Mouse (Mus musculus) liver, adult 2 months (tissue): ENCODE results near the gene Megf11. TPM values are rescaled to one million over a fixed set of nuclear protein-coding genes. Genes with fewer than 3 reads are reported as not detected.

Source experiments
- DNase-seq: peaks from one replicate; pipeline ENCODE4 v3.0.0-alpha.2; 2011; ENCODE audit warnings: low read depth, low spot score; ENCODE audit errors: extremely low read depth
- H3K27ac ChIP-seq: fragments of 200-500 bp; replicated peaks from 2 replicates; pipeline ENCODE4 v1.5.1; 2012; ENCODE audit warnings: low read depth, mild to moderate bottlenecking, control low read depth, inconsistent platforms, low read length; ENCODE audit not compliant: insufficient read depth
- H3K27me3 ChIP-seq: fragments of 200-500 bp; 2 replicates; pipeline ENCODE4 v1.6.1; 2012; ENCODE audit warnings: mild to moderate bottlenecking, moderate library complexity, low read length, inconsistent platforms; ENCODE audit not compliant: control insufficient read depth, insufficient read depth
- H3K36me3 ChIP-seq: fragments of 200-500 bp; 2 replicates; pipeline ENCODE4 v1.6.1; 2012; ENCODE audit warnings: low read length, inconsistent platforms; ENCODE audit not compliant: control insufficient read depth, insufficient read depth
- H3K4me1 ChIP-seq: fragments of 200-500 bp; 2 replicates; pipeline ENCODE4 v1.6.1; 2011; ENCODE audit warnings: low read length; ENCODE audit not compliant: control insufficient read depth, insufficient read depth
- H3K4me3 ChIP-seq: fragments of 200-500 bp; 2 replicates; pipeline ENCODE4 v1.5.1; 2011; ENCODE audit warnings: low read depth, mild to moderate bottlenecking, control low read depth, low read length, moderate library complexity; ENCODE audit not compliant: insufficient read depth
- H3K79me2 ChIP-seq: fragments of 200-500 bp; 2 replicates; pipeline ENCODE4 v1.6.1; 2012; ENCODE audit warnings: inconsistent platforms, mild to moderate bottlenecking, low read length, moderate library complexity; ENCODE audit not compliant: control insufficient read depth, insufficient read depth
- H3K9ac ChIP-seq: fragments of 200-500 bp; 2 replicates; pipeline ENCODE4 v1.6.1; 2012; ENCODE audit warnings: low read depth, mild to moderate bottlenecking, control low read depth, inconsistent platforms, low read length
- CTCF ChIP-seq: fragments of 200-500 bp; IDR thresholded peaks from 2 replicates; pipeline ENCODE4 v1.5.1; 2011; ENCODE audit warnings: low read depth, low read length, control low read depth
- POLR2A ChIP-seq: fragments of 200-500 bp; IDR thresholded peaks from 2 replicates; pipeline ENCODE4 v1.6.1; 2011; ENCODE audit warnings: low read length, control low read depth; ENCODE audit not compliant: insufficient read depth; ENCODE audit errors: extremely low read depth
- WGBS: fragments of 180-500 bp; shearing (Covaris S2); methylation state at CpG from one replicate; pipeline ENCODE4 v1.1.7; 2018; 5-methylcytosine and 5-hydroxymethylcytosine counted together
- polyA plus RNA-seq: library from polyadenylated mRNA; depleted of rRNA; stranded (reverse); fragments of >200 nt; gene quantifications from 2 replicates; pipeline ENCODE4 v1.2.3, GENCODE M21; 2012
- total RNA-seq: library from RNA; depleted of rRNA; stranded (reverse); fragments of >200 nt; gene quantifications from 2 replicates; pipeline ENCODE4 v1.2.3, GENCODE M21; 2014

Megf11 gene
- total and polyA plus RNA-seq, 2 experiments: 0.09 to 0.13 TPM

GRCm38 (mm10) chr9:64602895-64603294 lies 217.5 kb downstream of the Megf11 start:
- 88% methylated on average over 1 of the region's 1 CpGs for WGBS
- no peaks in the 10 kb centered on the region for H3K79me2 ChIP-seq
- DNase-seq: no peak
- H3K27me3 ChIP-seq: no peaks in the 10 kb centered on the region
- H3K4me1 ChIP-seq: peaks cover 2% of the 10 kb centered on the region; the same call in 1 of the 2 replicates
- H3K36me3 ChIP-seq: no peaks in the 10 kb centered on the region
- no peak overlapping the region for H3K27ac ChIP-seq
- no peak overlapping the region for H3K4me3 ChIP-seq
- TF ChIP-seq CTCF: no peak
- no peak for TF ChIP-seq POLR2A
- H3K9ac ChIP-seq: no peak overlapping the region

- 85% methylated on average over 7 of the region's 7 CpGs for WGBS
- H3K9ac ChIP-seq: no peak overlapping the region
- H3K36me3 ChIP-seq: no peaks in the 10 kb centered on the region
- H3K4me1 ChIP-seq: peaks cover 2% of the 10 kb centered on the region; the same call in 1 of the 2 replicates
- no peak overlapping the region for H3K4me3 ChIP-seq
- H3K27me3 ChIP-seq: no peaks in the 10 kb centered on the region
- no peak for TF ChIP-seq CTCF
- no peak for TF ChIP-seq POLR2A
- H3K79me2 ChIP-seq: no peaks in the 10 kb centered on the region
- H3K27ac ChIP-seq: no peak overlapping the region
- DNase-seq: no peak
These were observed 218.8 kb downstream of the Megf11 start for GRCm38 (mm10) chr9:64604217-64604711.

GRCm38 (mm10) chr9:64605077-64605714 lies 219.8 kb downstream of the Megf11 start:
- Histone ChIP-seq H3K9ac (no peak overlapping the region), H3K27me3 (no peaks in the 10 kb centered on the region), H3K27ac (no peak overlapping the region), H3K79me2 (no peaks in the 10 kb centered on the region), H3K4me3 (no peak overlapping the region), H3K36me3 (no peaks in the 10 kb centered on the region), H3K4me1 (peaks cover 2% of the 10 kb centered on the region; the same call in 1 of the 2 replicates)
- WGBS: 93% methylated on average over 14 of the region's 14 CpGs
- no peak for DNase-seq
- no peak for TF ChIP-seq POLR2A
- no peak for TF ChIP-seq CTCF

GRCm38 (mm10) chr9:64605735-64606349 lies 220.4 kb downstream of the Megf11 start:
- Histone ChIP-seq H3K36me3 (no peaks in the 10 kb centered on the region), H3K79me2 (no peaks in the 10 kb centered on the region), H3K9ac (no peak overlapping the region), H3K4me1 (no peaks in the 10 kb centered on the region), H3K4me3 (no peak overlapping the region), H3K27ac (no peak overlapping the region), H3K27me3 (no peaks in the 10 kb centered on the region)
- DNase-seq: no peak
- TF ChIP-seq POLR2A: no peak
- no peak for TF ChIP-seq CTCF
- 90% methylated on average over 13 of the region's 13 CpGs for WGBS

GRCm38 (mm10) chr9:64607049-64607448 lies 221.6 kb downstream of the Megf11 start:
- no peak for TF ChIP-seq CTCF
- TF ChIP-seq POLR2A: no peak

GRCm38 (mm10) chr9:64609546-64609945 lies 224.1 kb downstream of the Megf11 start:
- Histone ChIP-seq H3K79me2 (no peaks in the 10 kb centered on the region), H3K4me1 (no peaks in the 10 kb centered on the region), H3K9ac (no peak overlapping the region), H3K36me3 (no peaks in the 10 kb centered on the region), H3K4me3 (no peak overlapping the region), H3K27me3 (no peaks in the 10 kb centered on the region), H3K27ac (no peak overlapping the region)
- TF ChIP-seq CTCF: no peak
- TF ChIP-seq POLR2A: no peak
- 74% methylated on average over 3 of the region's 3 CpGs for WGBS
- DNase-seq: no peak

More at GRCm38 (mm10) chr9:64607049-64607448, 221.6 kb downstream of the Megf11 start:
- DNase-seq: no peak
- Histone ChIP-seq H3K27ac (no peak overlapping the region), H3K36me3 (no peaks in the 10 kb centered on the region), H3K4me1 (no peaks in the 10 kb centered on the region), H3K9ac (no peak overlapping the region), H3K79me2 (no peaks in the 10 kb centered on the region), H3K27me3 (no peaks in the 10 kb centered on the region), H3K4me3 (no peak overlapping the region)
- WGBS: 100% methylated on average over 1 of the region's 1 CpGs
